Mouse (Mus musculus): ENCODE measurements around the gene Fndc3b. TPM values are rescaled to one million over a fixed set of nuclear protein-coding genes. Genes with fewer than 3 reads are reported as not detected.

The Fndc3b gene
- total and polyA plus RNA-seq, 3 experiments: 0.03 to 0.05 (median 0.04) TPM

- DNase-seq (ENCODE audit: extremely low read depth): no peak
- no peaks in the 10 kb centered on the region for H3K36me3 ChIP-seq (replicated peaks in 1 of 2; ENCODE audit: control insufficient read depth in 1 of 2, insufficient read depth in 1 of 2, low read length in 1 of 2)
- no peak overlapping the region for H3K4me3 ChIP-seq (replicated peaks in 1 of 3; ENCODE audit: low read depth in 2 of 3, low read length in 2 of 3, poor library complexity in 1 of 3)
- H3K79me2 ChIP-seq (replicated peaks; ENCODE audit: control insufficient read depth, extremely low read depth, insufficient read depth, poor library complexity, severe bottlenecking): no peaks in the 10 kb centered on the region
- dilution Hi-C loops (cut with MboI; ENCODE audit: extremely low pct_ligation_motif_present, extremely low pct_unique_long_range_greater_than_20kb, low sequenced_read_pairs): no loop called here
- no peak overlapping the region for H3K27ac ChIP-seq (ENCODE audit: insufficient read depth, low read depth)
- in situ Hi-C loops (cut with MboI; ENCODE audit: low pct_ligation_motif_present, low pct_unique_long_range_greater_than_20kb, low sequenced_read_pairs): no loop called here
- no peaks in the 10 kb centered on the region for H3K9me3 ChIP-seq (replicated peaks; ENCODE audit: low read length)
- H3K4me2 ChIP-seq (ENCODE audit: insufficient read depth, low read depth, poor library complexity, severe bottlenecking): no peak overlapping the region
- no peak overlapping the region for H3K9ac ChIP-seq (ENCODE audit: insufficient read depth, low read depth)
- no peak for TF ChIP-seq EP300 (IDR thresholded peaks at IDR 0.05; ENCODE audit: low read length)
- TF ChIP-seq IRF4 (IDR thresholded peaks at IDR 0.05; ENCODE audit: low read depth, low read length): no peak
- TF ChIP-seq USF1 (IDR thresholded peaks at IDR 0.05; ENCODE audit: low read depth, low read length): no peak
- TF ChIP-seq CHD2 (IDR thresholded peaks at IDR 0.05; ENCODE audit: low read length): no peak
- TF ChIP-seq TBP (conservative IDR thresholded peaks at IDR 0.05; ENCODE audit: low read depth, low read length): no peak
- TF ChIP-seq TCF12 (IDR thresholded peaks at IDR 0.05; ENCODE audit: low read depth, low read length): no peak
- no peaks in the 10 kb centered on the region for H3K27me3 ChIP-seq (replicated peaks)
- H3K4me1 ChIP-seq (ENCODE audit: control insufficient read depth in 1 of 2, insufficient read depth in 2 of 2): no peaks in the 10 kb centered on the region
Observed at GRCm38 (mm10) chr3:27736180-27736579, 25.1 kb upstream of the Fndc3b start.

- in situ Hi-C loops (cut with MboI; ENCODE audit: low pct_ligation_motif_present, low pct_unique_long_range_greater_than_20kb, low sequenced_read_pairs) (no loop called here), dilution Hi-C loops (cut with MboI; ENCODE audit: extremely low pct_ligation_motif_present, extremely low pct_unique_long_range_greater_than_20kb, low sequenced_read_pairs) (no loop called here)
- no peak for TF ChIP-seq NELFE (IDR thresholded peaks at IDR 0.05; ENCODE audit: low read depth, low read length)
- no peak for TF ChIP-seq ZNF384 (IDR thresholded peaks at IDR 0.05; ENCODE audit: low read depth, low read length)
- no peak for TF ChIP-seq MYC (IDR thresholded peaks at IDR 0.05; ENCODE audit: low read depth, low read length)
- H3K79me2 ChIP-seq (replicated peaks; ENCODE audit: control insufficient read depth, extremely low read depth, insufficient read depth, poor library complexity, severe bottlenecking): no peaks in the 10 kb centered on the region
- H3K9ac ChIP-seq (ENCODE audit: insufficient read depth, low read depth): no peak overlapping the region
- no peaks in the 10 kb centered on the region for H3K9me3 ChIP-seq (replicated peaks; ENCODE audit: low read length)
- H3K4me2 ChIP-seq (ENCODE audit: insufficient read depth, low read depth, poor library complexity, severe bottlenecking): no peak overlapping the region
- DNase-seq (ENCODE audit: extremely low read depth): no peak
- H3K27me3 ChIP-seq (replicated peaks): no peaks in the 10 kb centered on the region
- no peak overlapping the region for H3K4me3 ChIP-seq (replicated peaks in 1 of 3; ENCODE audit: low read depth in 2 of 3, low read length in 2 of 3, poor library complexity in 1 of 3)
- no peak overlapping the region for H3K27ac ChIP-seq (ENCODE audit: insufficient read depth, low read depth)
- no peaks in the 10 kb centered on the region for H3K4me1 ChIP-seq (ENCODE audit: control insufficient read depth in 1 of 2, insufficient read depth in 2 of 2)
- H3K36me3 ChIP-seq (replicated peaks in 1 of 2; ENCODE audit: control insufficient read depth in 1 of 2, insufficient read depth in 1 of 2, low read length in 1 of 2): no peaks in the 10 kb centered on the region
Observed at GRCm38 (mm10) chr3:27735113-27735512, 24.0 kb upstream of the Fndc3b start.

GRCm38 (mm10) chr3:27728798-27729782, 18.0 kb upstream of the Fndc3b start:
- in situ Hi-C loops (cut with MboI; ENCODE audit: low pct_ligation_motif_present, low pct_unique_long_range_greater_than_20kb, low sequenced_read_pairs): no loop called here
- Histone ChIP-seq H3K27ac (ENCODE audit: insufficient read depth, low read depth) (no peak overlapping the region), H3K4me2 (ENCODE audit: insufficient read depth, low read depth, poor library complexity, severe bottlenecking) (no peak overlapping the region), H3K4me3 (replicated peaks in 1 of 3; ENCODE audit: low read depth in 2 of 3, low read length in 2 of 3, poor library complexity in 1 of 3) (no peak overlapping the region), H3K36me3 (replicated peaks in 1 of 2; ENCODE audit: control insufficient read depth in 1 of 2, insufficient read depth in 1 of 2, low read length in 1 of 2) (no peaks in the 10 kb centered on the region), H3K4me1 (ENCODE audit: control insufficient read depth in 1 of 2, insufficient read depth in 2 of 2) (no peaks in the 10 kb centered on the region), H3K79me2 (replicated peaks; ENCODE audit: control insufficient read depth, extremely low read depth, insufficient read depth, poor library complexity, severe bottlenecking) (no peaks in the 10 kb centered on the region), H3K27me3 (replicated peaks) (no peaks in the 10 kb centered on the region), H3K9me3 (replicated peaks; ENCODE audit: low read length) (no peaks in the 10 kb centered on the region), H3K9ac (ENCODE audit: insufficient read depth, low read depth) (no peak overlapping the region)
- dilution Hi-C loops (cut with MboI; ENCODE audit: extremely low pct_ligation_motif_present, extremely low pct_unique_long_range_greater_than_20kb, low sequenced_read_pairs): no loop called here
- DNase-seq (ENCODE audit: extremely low read depth): no peak
- TF ChIP-seq ZNF384 (IDR thresholded peaks at IDR 0.05; ENCODE audit: low read depth, low read length): no peak
- TF ChIP-seq MYC (IDR thresholded peaks at IDR 0.05; ENCODE audit: low read depth, low read length): no peak
- no peak for TF ChIP-seq ETS1 (conservative IDR thresholded peaks at IDR 0.05; ENCODE audit: low read depth, low read length)
- no peak for TF ChIP-seq KAT2A (IDR thresholded peaks at IDR 0.05; ENCODE audit: insufficient replicate concordance, low read length)
- no peak for TF ChIP-seq CHD2 (IDR thresholded peaks at IDR 0.05; ENCODE audit: low read length)
- TF ChIP-seq IRF4 (IDR thresholded peaks at IDR 0.05; ENCODE audit: low read depth, low read length): no peak
- no peak for TF ChIP-seq EP300 (IDR thresholded peaks at IDR 0.05; ENCODE audit: low read length)
- no peak for TF ChIP-seq USF1 (IDR thresholded peaks at IDR 0.05; ENCODE audit: low read depth, low read length)
- no peak for TF ChIP-seq USF2 (conservative IDR thresholded peaks at IDR 0.05; ENCODE audit: low read depth, low read length)
- TF ChIP-seq ZMIZ1 (IDR thresholded peaks at IDR 0.05; ENCODE audit: low read depth, low read length): no peak
- no peak for TF ChIP-seq UBTF (IDR thresholded peaks at IDR 0.05; ENCODE audit: low read depth, low read length)
- no peak for TF ChIP-seq ZC3H11A (IDR thresholded peaks at IDR 0.05; ENCODE audit: low read depth, low read length)
- no peak for TF ChIP-seq NRF1 (IDR thresholded peaks at IDR 0.05; ENCODE audit: low read depth, low read length)
- TF ChIP-seq NELFE (IDR thresholded peaks at IDR 0.05; ENCODE audit: low read depth, low read length): no peak
